Mouse (Mus musculus) bone marrow, adult 2 months (tissue): ENCODE data around the gene Tmem50b.

Experiments
- CTCF ChIP-seq: fragments of 200-500 bp; IDR thresholded peaks from 2 replicates; pipeline ENCODE4 v1.5.1; 2011; ENCODE audit warnings: low read length, control low read depth; ENCODE audit not compliant: control insufficient read depth, insufficient read depth
- POLR2A ChIP-seq: fragments of 200-500 bp; IDR thresholded peaks from 2 replicates; pipeline ENCODE4 v1.6.1; 2011; ENCODE audit warnings: low read depth, mild to moderate bottlenecking, control low read depth, low read length, borderline replicate concordance; ENCODE audit not compliant: control insufficient read depth

DNA sequence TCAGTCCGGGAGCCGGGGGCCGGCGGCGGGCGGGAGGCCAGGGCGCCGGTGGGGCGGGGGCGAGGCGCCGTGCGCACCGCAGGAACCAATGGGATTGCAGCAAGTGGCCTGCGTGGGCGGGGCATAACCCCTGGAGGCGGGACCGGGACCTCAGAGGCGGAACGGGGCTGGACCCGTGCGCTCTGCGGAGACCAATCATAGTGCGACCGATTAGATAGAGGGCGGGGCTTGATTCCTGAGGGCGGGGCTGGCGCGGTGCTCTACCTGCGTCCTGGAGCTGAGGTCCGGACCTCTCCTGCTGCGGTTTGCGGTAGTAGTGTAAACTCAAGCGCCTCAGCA, at the start of gene Tmem50b:
- TF ChIP-seq CTCF = no peak
- TF ChIP-seq POLR2A = no peak
